Mouse (Mus musculus): Measurements from ENCODE around the gene Smyd1. TPM values are rescaled to one million over a fixed set of nuclear protein-coding genes. Genes with fewer than 3 reads are reported as not detected.

The Smyd1 gene
- polyA plus RNA-seq, 1 experiment, result not detected

DNA sequence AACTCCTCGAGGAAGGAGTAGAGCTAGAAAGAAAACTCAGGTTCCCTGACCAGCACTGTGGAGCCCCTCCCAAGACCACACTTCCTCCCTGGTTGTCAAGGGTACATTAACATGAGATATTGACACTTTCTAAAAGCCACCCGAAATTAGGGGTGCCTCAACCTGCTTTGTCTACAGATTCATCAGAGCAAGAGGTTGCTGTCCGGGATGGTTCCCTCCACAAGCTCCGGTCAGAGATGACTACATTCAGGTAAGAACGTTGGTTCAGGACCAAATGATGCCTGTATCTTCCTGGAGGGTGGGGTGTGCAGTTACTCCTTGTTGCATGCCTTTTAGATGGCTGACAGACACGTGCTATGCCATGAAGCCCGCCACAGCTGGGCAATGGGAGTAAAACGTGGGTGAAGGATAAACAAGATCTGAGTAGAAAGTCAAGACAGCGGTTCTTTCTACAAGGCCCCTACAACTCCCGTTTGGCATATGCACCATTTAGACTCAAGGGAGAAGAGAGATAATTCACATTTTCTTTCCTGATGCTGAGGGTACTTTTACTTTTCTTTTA lies 30.9 kb upstream of the Smyd1 start:
- WGBS, result 88% methylated on average over 10 of the region's 10 CpGs
- Histone ChIP-seq H3K4me3 (ENCODE audit: insufficient read depth, low read depth, low read length) (no peak overlapping the region), H3K27ac (ENCODE audit: insufficient read depth, low read depth, low read length) (no peak overlapping the region), H3K4me1 (ENCODE audit: control insufficient read depth, insufficient read depth, low read length) (no peaks in the 10 kb centered on the region)
- TF ChIP-seq CTCF (IDR thresholded peaks at IDR 0.05; ENCODE audit: insufficient read depth, low read depth, low read length) (no peak), POLR2A (IDR thresholded peaks at IDR 0.05; ENCODE audit: insufficient read depth, low read depth, low read length) (no peak)

DNA sequence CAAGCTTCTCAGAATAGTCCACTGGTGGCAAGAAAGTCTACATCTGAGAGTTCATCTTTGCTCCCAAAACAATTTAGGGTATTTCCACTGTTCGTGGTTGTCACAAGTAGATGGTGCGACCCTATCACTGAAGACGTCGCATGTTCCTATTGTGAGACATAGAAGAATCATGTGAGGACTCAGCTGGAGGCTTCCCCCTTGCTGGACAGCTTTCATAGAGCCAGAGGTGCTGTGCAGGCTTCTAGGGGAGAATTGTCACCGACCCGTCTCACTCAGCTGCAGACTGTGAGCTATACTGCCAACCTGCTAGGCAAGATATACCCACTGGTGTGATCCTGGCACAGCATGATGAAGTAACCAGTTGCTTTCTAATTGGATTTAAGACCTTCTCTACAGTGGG lies 30.2 kb upstream of the Smyd1 start:
- WGBS, result 93% methylated on average over 6 of the region's 6 CpGs
- Histone ChIP-seq H3K4me3 (ENCODE audit: insufficient read depth, low read depth, low read length) (no peak overlapping the region), H3K27ac (ENCODE audit: insufficient read depth, low read depth, low read length) (no peak overlapping the region), H3K4me1 (ENCODE audit: control insufficient read depth, insufficient read depth, low read length) (no peaks in the 10 kb centered on the region)
- no peak for TF ChIP-seq POLR2A (IDR thresholded peaks at IDR 0.05; ENCODE audit: insufficient read depth, low read depth, low read length)
- TF ChIP-seq CTCF (IDR thresholded peaks at IDR 0.05; ENCODE audit: insufficient read depth, low read depth, low read length), result no peak

GRCm38 (mm10) chr6:71351201-71351600 lies 29.2 kb upstream of the Smyd1 start:
- no peak for TF ChIP-seq POLR2A (IDR thresholded peaks at IDR 0.05; ENCODE audit: insufficient read depth, low read depth, low read length)
- no peak for TF ChIP-seq CTCF (IDR thresholded peaks at IDR 0.05; ENCODE audit: insufficient read depth, low read depth, low read length)
- no peak overlapping the region for H3K4me3 ChIP-seq (ENCODE audit: insufficient read depth, low read depth, low read length)
- no peak overlapping the region for H3K27ac ChIP-seq (ENCODE audit: insufficient read depth, low read depth, low read length)
- WGBS, result 94% methylated on average over 3 of the region's 3 CpGs
- H3K4me1 ChIP-seq (ENCODE audit: control insufficient read depth, insufficient read depth, low read length), result no peaks in the 10 kb centered on the region

- WGBS, result 94% methylated on average over 9 of the region's 9 CpGs
- Histone ChIP-seq H3K27ac (ENCODE audit: insufficient read depth, low read depth, low read length) (no peak overlapping the region), H3K4me1 (ENCODE audit: control insufficient read depth, insufficient read depth, low read length) (no peaks in the 10 kb centered on the region), H3K4me3 (ENCODE audit: insufficient read depth, low read depth, low read length) (no peak overlapping the region)
- TF ChIP-seq CTCF (IDR thresholded peaks at IDR 0.05; ENCODE audit: insufficient read depth, low read depth, low read length) (no peak), POLR2A (IDR thresholded peaks at IDR 0.05; ENCODE audit: insufficient read depth, low read depth, low read length) (no peak)
Measured at GRCm38 (mm10) chr6:71348006-71348405, 26.0 kb upstream of the Smyd1 start.

GRCm38 (mm10) chr6:71341179-71341578 lies 19.1 kb upstream of the Smyd1 start:
- WGBS, result 78% methylated on average over 9 of the region's 9 CpGs
- no peaks in the 10 kb centered on the region for H3K4me1 ChIP-seq (ENCODE audit: control insufficient read depth, insufficient read depth, low read length)
- TF ChIP-seq CTCF (IDR thresholded peaks at IDR 0.05; ENCODE audit: insufficient read depth, low read depth, low read length) (no peak), POLR2A (IDR thresholded peaks at IDR 0.05; ENCODE audit: insufficient read depth, low read depth, low read length) (no peak)

DNA sequence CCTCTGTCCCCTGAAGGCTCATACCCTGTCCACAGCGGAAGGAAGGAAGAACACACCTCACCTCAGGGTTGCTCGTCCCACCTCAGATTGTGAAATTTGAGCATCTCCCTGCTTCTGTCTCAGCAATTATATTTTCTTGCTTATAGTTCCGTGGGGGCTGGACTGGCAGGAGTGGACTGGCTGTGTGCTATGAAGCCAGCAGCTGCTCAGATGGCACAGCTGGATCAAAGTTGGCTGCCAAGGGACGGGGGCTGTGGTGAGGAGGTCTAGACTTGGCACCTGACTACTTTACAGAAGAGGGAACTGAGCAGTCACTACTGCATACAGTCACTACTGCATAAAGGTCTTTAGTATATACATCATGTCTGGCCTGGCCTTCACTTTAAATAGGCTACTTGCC lies 17.3 kb upstream of the Smyd1 start:
- no peaks in the 10 kb centered on the region for H3K4me1 ChIP-seq (ENCODE audit: control insufficient read depth, insufficient read depth, low read length)
- TF ChIP-seq POLR2A (IDR thresholded peaks at IDR 0.05; ENCODE audit: insufficient read depth, low read depth, low read length) (no peak), CTCF (IDR thresholded peaks at IDR 0.05; ENCODE audit: insufficient read depth, low read depth, low read length) (no peak)
- no peak overlapping the region for H3K4me3 ChIP-seq (ENCODE audit: insufficient read depth, low read depth, low read length)
- no peak overlapping the region for H3K27ac ChIP-seq (ENCODE audit: insufficient read depth, low read depth, low read length)
- 88% methylated on average over 4 of the region's 4 CpGs for WGBS

More at GRCm38 (mm10) chr6:71341179-71341578, 19.1 kb upstream of the Smyd1 start:
- no peak overlapping the region for H3K4me3 ChIP-seq (ENCODE audit: insufficient read depth, low read depth, low read length)
- H3K27ac ChIP-seq (ENCODE audit: insufficient read depth, low read depth, low read length), result no peak overlapping the region

DNA sequence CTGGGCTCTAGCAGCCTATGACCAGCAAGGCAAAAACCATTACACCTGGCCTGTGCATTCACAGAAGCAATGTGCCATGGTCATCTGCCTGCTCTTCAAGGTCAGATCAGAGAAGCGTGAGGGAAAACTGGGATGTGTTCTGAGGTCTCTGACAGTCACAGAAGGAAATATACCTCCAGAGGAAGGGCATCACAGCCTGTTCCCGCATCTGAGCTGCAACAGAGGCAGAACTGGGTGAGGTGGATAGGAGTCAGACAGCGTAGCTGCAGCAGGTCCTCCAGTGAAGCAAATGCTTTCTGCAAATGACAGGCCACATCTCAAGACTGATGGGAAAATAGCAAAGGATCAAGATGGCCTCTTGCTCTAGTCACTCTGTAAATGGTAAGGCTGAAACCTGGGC lies 16.9 kb upstream of the Smyd1 start:
- H3K4me1 ChIP-seq (ENCODE audit: control insufficient read depth, insufficient read depth, low read length), result no peaks in the 10 kb centered on the region
- TF ChIP-seq POLR2A (IDR thresholded peaks at IDR 0.05; ENCODE audit: insufficient read depth, low read depth, low read length) (no peak), CTCF (IDR thresholded peaks at IDR 0.05; ENCODE audit: insufficient read depth, low read depth, low read length) (no peak)
- 92% methylated on average over 3 of the region's 3 CpGs for WGBS
- no peak overlapping the region for H3K27ac ChIP-seq (ENCODE audit: insufficient read depth, low read depth, low read length)
- H3K4me3 ChIP-seq (ENCODE audit: insufficient read depth, low read depth, low read length), result no peak overlapping the region

DNA sequence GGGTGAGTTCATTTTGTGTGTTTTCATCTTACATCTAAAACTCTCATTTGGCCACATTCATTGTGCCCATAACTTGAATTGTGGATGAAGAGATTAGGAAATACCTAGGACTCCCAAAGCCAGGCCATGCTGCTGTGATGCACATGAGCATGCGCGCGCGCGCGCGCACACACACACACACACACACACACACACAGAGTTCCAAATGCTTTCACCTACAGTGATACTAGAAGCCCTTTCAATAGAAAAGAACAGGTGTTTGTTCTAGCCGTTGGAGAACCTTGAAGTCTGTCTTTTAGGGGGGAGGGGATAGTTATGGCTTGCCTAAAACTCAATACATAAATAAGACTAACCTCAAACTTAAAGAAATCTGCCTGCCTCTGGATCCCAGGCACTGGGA lies 15.6 kb upstream of the Smyd1 start:
- no peaks in the 10 kb centered on the region for H3K4me1 ChIP-seq (ENCODE audit: control insufficient read depth, insufficient read depth, low read length)
- H3K4me3 ChIP-seq (ENCODE audit: insufficient read depth, low read depth, low read length), result no peak overlapping the region
- H3K27ac ChIP-seq (ENCODE audit: insufficient read depth, low read depth, low read length), result no peak overlapping the region
- 96% methylated on average over 8 of the region's 8 CpGs for WGBS
- TF ChIP-seq POLR2A (IDR thresholded peaks at IDR 0.05; ENCODE audit: insufficient read depth, low read depth, low read length) (no peak), CTCF (IDR thresholded peaks at IDR 0.05; ENCODE audit: insufficient read depth, low read depth, low read length) (no peak)

GRCm38 (mm10) chr6:71333578-71334273 lies 11.7 kb upstream of the Smyd1 start:
- TF ChIP-seq POLR2A (IDR thresholded peaks at IDR 0.05; ENCODE audit: insufficient read depth, low read depth, low read length) (no peak), CTCF (IDR thresholded peaks at IDR 0.05; ENCODE audit: insufficient read depth, low read depth, low read length) (no peak)
- H3K4me3 ChIP-seq (ENCODE audit: insufficient read depth, low read depth, low read length), result no peak overlapping the region
- no peaks in the 10 kb centered on the region for H3K4me1 ChIP-seq (ENCODE audit: control insufficient read depth, insufficient read depth, low read length)
- H3K27ac ChIP-seq (ENCODE audit: insufficient read depth, low read depth, low read length), result no peak overlapping the region
- WGBS, result 94% methylated on average over 11 of the region's 11 CpGs
